Mouse (Mus musculus) neural tube, embryonic 12.5 days (tissue): Measurements from ENCODE around the gene Zic2. TPM values are rescaled to one million over a fixed set of nuclear protein-coding genes. Genes with fewer than 3 reads are reported as not detected.
"Not testable (repeated sequence)": the region's sequence is repeated elsewhere in the genome, so short reads cannot be mapped to it uniquely, and the experiment has no call there.

Source experiments
- ATAC-seq: fragments of 200-750 bp; cut with Nextera tagmentation; 2 replicates; pipeline ENCODE4 v1.8.0; 2017; ENCODE audit warnings: low read depth, mild to moderate bottlenecking, moderate TSS enrichment, moderate library complexity; ENCODE audit not compliant: low FRiP score
- H3K27ac ChIP-seq: fragments of 300-500 bp; sonication (generic); 2 replicates; pipeline ENCODE4 v1.5.1; 2016
- H3K27me3 ChIP-seq: fragments of 300-500 bp; sonication (generic); replicated peaks from 2 replicates; pipeline ENCODE4 v1.6.1; 2016; ENCODE audit warnings: mild to moderate bottlenecking
- H3K36me3 ChIP-seq: fragments of 300-500 bp; sonication (generic); 2 replicates; pipeline ENCODE4 v1.6.1; 2016; ENCODE audit warnings: mild to moderate bottlenecking
- H3K4me1 ChIP-seq: fragments of 300-500 bp; sonication (generic); 2 replicates; pipeline ENCODE4 v1.6.1; 2016
- H3K4me2 ChIP-seq: fragments of 300-500 bp; sonication (generic); replicated peaks from 2 replicates; pipeline ENCODE4 v1.6.1; 2016; ENCODE audit warnings: mild to moderate bottlenecking
- H3K4me3 ChIP-seq: fragments of 300-500 bp; sonication (generic); 2 replicates; pipeline ENCODE4 v1.5.1; 2016
- H3K9ac ChIP-seq: fragments of 300-500 bp; sonication (generic); 2 replicates; pipeline ENCODE4 v1.6.1; 2016; ENCODE audit warnings: mild to moderate bottlenecking
- H3K9me3 ChIP-seq: fragments of 300-500 bp; sonication (generic); 2 replicates; pipeline ENCODE4 v1.6.1; 2016; ENCODE audit warnings: mild to moderate bottlenecking
- WGBS: fragments of 180-500 bp; shearing (Covaris S2); methylation state at CpG from one replicate; pipeline ENCODE4 v1.1.7; 2016; 5-methylcytosine and 5-hydroxymethylcytosine counted together
- polyA plus RNA-seq: library from polyadenylated mRNA; unstranded; fragments of >200 nt; fragmentation: Nextera tagmentation; extraction: Ambion mirVana; gene quantifications from 2 replicates; pipeline ENCODE4 v1.2.1, GENCODE M21; 2016

Gene Zic2
- polyA plus RNA-seq, 1 experiment from 2014 or later, result 11.6 TPM

GRCm38 (mm10) chr14:122463080-122463691 lies 12.0 kb upstream of the Zic2 start:
- H3K4me3 ChIP-seq, result peak overlapping the region; percentile 58
- ATAC-seq, result no peak
- peak overlapping the region; percentile 69 for H3K9ac ChIP-seq
- H3K27me3 ChIP-seq, result peaks cover 68% of the 10 kb centered on the region
- peaks cover 36% of the 10 kb centered on the region for H3K4me1 ChIP-seq
- no peaks in the 10 kb centered on the region for H3K9me3 ChIP-seq
- WGBS, result under 1% methylated on average over 40 of the region's 40 CpGs
- peak overlapping the region; percentile 81 for H3K4me2 ChIP-seq
- no peaks in the 10 kb centered on the region for H3K36me3 ChIP-seq
- H3K27ac ChIP-seq, result 0 out of 2 replicates have a peak overlapping the region, but pooled peaks have one; percentile 37

DNA sequence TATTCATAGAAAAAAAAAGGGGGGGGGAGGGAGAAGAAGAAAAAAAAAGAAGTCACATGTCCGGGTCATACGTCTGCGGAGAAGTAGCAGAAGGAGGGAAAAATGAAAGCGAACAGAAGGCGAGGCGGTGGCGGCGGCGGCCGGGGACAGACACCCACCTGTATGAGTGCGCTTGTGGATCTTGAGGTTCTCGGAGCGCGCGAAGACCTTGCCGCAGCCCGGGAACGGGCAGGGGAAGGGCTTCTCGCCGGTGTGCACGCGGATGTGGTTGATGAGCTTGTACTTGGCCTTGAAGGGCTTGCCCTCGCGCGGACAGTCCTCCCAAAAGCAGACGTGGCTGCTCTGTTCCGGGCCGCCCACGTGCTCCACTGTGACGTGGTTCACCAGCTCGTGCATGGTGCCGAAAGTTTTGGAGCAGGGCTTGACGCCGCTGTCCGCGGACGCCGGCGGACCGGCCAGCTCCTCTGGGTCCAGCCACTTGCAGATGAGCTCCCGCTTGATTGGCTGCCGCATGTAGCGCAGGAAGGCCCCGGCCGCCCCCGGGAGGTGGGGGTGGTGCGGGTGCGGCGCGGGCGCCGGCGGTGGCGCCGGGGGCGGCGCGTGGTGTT lies 11.4 kb upstream of the Zic2 start:
- not testable (repeated sequence) for H3K9me3 ChIP-seq, H3K36me3 ChIP-seq, H3K27ac ChIP-seq
- peak overlapping the region; percentile 69 for H3K9ac ChIP-seq
- H3K4me2 ChIP-seq, result peak overlapping the region; percentile 81
- peaks cover 41% of the 10 kb centered on the region for H3K4me1 ChIP-seq
- peak; percentile 8; the same call in 1 of the 2 replicates for ATAC-seq
- H3K27me3 ChIP-seq, result peaks cover 74% of the 10 kb centered on the region
- under 1% methylated on average over 58 of the region's 58 CpGs for WGBS
- peak overlapping the region; percentile 58 for H3K4me3 ChIP-seq

DNA sequence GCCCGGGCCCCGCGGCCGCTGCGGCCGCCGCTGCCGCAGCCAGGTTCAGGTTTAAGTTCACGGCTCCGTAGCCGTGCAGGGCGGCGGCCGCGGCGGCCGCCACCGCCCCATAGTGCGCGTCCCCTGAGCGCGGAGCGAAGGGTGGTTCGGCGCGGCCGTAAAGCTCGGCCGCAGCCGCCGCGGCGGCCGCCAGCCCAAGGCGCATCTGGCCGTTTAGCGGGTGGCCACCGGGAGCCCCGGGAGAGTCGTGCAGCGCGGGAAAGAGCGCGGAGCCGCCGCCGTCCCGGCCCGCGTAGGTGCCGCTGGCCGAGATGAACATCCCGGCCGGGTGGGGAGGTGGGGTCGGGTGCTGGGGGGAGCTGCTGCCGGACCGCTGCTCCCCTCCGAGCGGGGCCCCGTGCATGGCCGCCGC lies 10.9 kb upstream of the Zic2 start:
- Histone ChIP-seq H3K27me3 (peaks cover 78% of the 10 kb centered on the region), H3K36me3 (no peaks in the 10 kb centered on the region), H3K4me2 (peak overlapping the region; percentile 81), H3K4me1 (peaks cover 43% of the 10 kb centered on the region), H3K9me3 (no peaks in the 10 kb centered on the region), H3K4me3 (peak overlapping the region; percentile 58), H3K9ac (peak overlapping the region; percentile 69), H3K27ac (peak overlapping the region; percentile 57)
- ATAC-seq, result peak; percentile 6; the same call in 1 of the 2 replicates
- under 1% methylated on average over 55 of the region's 62 CpGs for WGBS

GRCm38 (mm10) chr14:122464763-122465741 lies 10.2 kb upstream of the Zic2 start, which contains the start of gene Zic5:
TSS of gene Zic5 (minus strand) at chr14:122465677.
- Histone ChIP-seq H3K4me1 (peaks cover 43% of the 10 kb centered on the region), H3K9ac (peak within 1 kb of the TSS; percentile 69), H3K27me3 (peaks cover 80% of the 10 kb centered on the region), H3K4me2 (peak within 1 kb of the TSS; percentile 81), H3K27ac (peak within 1 kb of the TSS; percentile 59), H3K9me3 (no peaks in the 10 kb centered on the region), H3K36me3 (no peaks in the 10 kb centered on the region), H3K4me3 (peak within 1 kb of the TSS; percentile 58)
- ATAC-seq, result peak; percentile 83
- WGBS, result under 1% methylated on average over 62 of the region's 62 CpGs

DNA sequence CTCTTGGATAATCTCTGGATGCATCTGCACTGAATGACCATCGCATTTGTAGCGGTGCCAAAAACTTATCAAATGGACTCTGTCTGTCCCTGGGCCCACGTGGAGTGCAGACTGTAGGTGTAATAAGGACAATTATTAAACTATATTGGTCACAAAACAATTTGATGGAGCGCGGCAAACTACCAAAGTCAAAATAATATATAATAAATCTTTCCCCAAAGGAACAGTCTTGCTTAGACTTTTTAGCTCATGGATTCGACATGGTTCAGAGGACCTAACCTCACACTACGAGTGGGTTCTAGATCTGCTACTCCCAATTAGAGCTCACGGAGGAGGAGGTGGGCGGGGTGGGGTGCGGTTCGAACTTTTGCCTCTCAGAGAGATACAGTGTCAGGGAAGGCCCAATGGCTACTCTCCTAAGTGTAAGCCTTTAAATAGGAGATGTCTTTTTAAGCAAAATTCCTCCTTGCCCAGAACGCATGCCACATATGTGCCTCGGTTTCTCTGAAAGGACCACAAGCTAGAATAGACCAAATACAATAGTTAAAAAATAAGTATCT lies 9.2 kb upstream of the Zic2 start:
- H3K9ac ChIP-seq, result no peak overlapping the region
- ATAC-seq, result no peak
- 17% methylated on average over 13 of the region's 13 CpGs for WGBS
- peak overlapping the region; percentile 81 for H3K4me2 ChIP-seq
- H3K4me3 ChIP-seq, result peak overlapping the region; percentile 58; the same call in 1 of the 2 replicates
- peaks cover 84% of the 10 kb centered on the region for H3K27me3 ChIP-seq
- H3K4me1 ChIP-seq, result peaks cover 43% of the 10 kb centered on the region
- no peak overlapping the region for H3K27ac ChIP-seq
- H3K9me3 ChIP-seq, result no peaks in the 10 kb centered on the region
- H3K36me3 ChIP-seq, result no peaks in the 10 kb centered on the region

- ATAC-seq, result no peak
- H3K4me2 ChIP-seq, result no peak overlapping the region
- H3K9me3 ChIP-seq, result no peaks in the 10 kb centered on the region
- no peak overlapping the region for H3K4me3 ChIP-seq
- H3K36me3 ChIP-seq, result no peaks in the 10 kb centered on the region
- WGBS, result 19% methylated on average over 7 of the region's 7 CpGs
- H3K9ac ChIP-seq, result no peak overlapping the region
- H3K27me3 ChIP-seq, result peaks cover 89% of the 10 kb centered on the region
- H3K27ac ChIP-seq, result no peak overlapping the region
- H3K4me1 ChIP-seq, result peaks cover 43% of the 10 kb centered on the region
Measured at GRCm38 (mm10) chr14:122466756-122467362, 8.4 kb upstream of the Zic2 start.

DNA sequence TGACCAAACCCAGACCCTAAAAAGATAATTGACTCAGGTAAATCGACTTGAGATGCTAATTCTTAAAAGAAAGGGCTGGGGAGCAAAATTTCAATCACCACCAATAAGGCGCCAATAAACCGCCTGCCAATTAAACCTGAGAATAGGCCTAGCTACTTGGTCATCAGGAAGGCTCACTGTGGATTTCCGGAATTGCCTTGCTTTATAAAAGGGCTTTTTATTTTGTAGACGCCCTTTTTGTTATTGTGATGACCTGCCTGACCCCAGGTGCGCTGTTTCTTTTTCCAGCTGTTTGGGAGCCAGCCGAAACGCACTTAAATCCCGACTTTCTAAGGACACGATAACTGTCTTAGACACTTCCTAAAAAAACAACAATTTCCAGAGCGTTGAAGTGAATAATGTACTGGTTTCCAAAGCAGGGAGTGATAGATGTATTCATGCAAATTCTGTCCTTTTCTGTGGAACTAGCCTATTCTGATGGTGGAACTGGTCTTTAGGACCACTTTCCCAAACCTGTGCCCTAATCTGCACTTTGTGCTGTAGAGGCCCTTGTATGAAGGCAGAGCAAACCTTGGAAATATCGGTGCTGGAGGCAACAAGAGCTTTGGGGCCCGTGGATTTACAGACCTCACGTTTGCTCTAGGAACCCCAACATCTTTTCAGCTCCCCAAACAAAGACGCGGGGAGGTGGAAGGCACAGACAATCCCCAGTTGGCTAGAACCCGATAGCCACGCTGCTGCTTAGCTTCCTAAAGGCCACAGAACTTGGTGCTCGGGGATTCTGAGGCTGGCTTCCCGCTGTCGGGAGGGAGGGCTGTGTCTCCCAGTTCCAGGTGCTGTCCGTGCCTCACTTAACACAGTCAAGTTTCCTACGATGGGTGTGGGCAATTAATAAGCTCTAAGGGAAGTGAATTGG lies 7.1 kb upstream of the Zic2 start:
- H3K27ac ChIP-seq, result no peak overlapping the region
- H3K36me3 ChIP-seq, result no peaks in the 10 kb centered on the region
- no peak for ATAC-seq
- WGBS, result 7% methylated on average over 23 of the region's 23 CpGs
- H3K9me3 ChIP-seq, result no peaks in the 10 kb centered on the region
- peaks cover 85% of the 10 kb centered on the region for H3K27me3 ChIP-seq
- H3K4me1 ChIP-seq, result peaks cover 33% of the 10 kb centered on the region
- H3K4me3 ChIP-seq, result 0 out of 2 replicates have a peak overlapping the region, but pooled peaks have one; percentile 5
- 0 out of 2 replicates have a peak overlapping the region, but pooled peaks have one; percentile 27 for H3K9ac ChIP-seq
- peak overlapping the region; percentile 51 for H3K4me2 ChIP-seq

DNA sequence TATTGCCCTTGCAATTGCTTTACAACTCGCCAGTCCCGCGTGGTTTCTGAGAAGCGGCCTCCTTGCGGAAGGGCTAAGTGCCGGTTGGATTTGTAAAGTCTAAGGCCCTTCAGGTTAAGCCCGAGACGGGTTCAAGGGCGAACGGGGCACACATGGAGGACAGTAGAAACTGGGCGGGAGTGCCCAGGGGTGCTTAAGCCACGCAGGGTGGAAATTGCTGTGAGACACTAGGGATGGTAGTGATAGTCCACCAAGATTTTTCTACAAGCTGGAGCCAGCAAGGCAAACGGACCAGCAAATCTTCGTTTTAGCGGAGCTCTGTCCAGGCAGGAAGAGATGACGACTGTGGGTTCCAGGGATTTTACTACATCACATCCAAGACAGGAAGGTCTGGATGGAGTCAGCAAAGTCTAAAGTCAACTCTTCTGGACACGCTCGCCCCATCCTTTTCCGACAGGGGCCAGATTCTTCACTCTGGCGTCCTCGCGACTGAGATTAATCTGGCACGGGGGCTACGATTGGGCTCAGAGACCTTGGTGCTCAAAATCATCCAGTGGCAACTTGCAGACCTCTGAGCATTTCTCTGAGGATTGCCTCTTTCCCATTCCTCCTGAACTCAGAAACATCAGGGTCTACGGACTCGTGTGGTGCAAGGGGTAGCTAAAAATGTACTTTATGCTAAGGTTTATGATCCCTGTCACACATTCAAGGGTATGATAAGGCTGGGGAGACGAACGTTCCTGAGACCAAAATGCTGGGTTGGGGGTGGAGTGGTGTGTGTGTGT lies 6.1 kb upstream of the Zic2 start:
- Histone ChIP-seq H3K4me1 (peaks cover 31% of the 10 kb centered on the region), H3K4me2 (peak overlapping the region; percentile 51), H3K9ac (0 out of 2 replicates have a peak overlapping the region, but pooled peaks have one; percentile 13), H3K27me3 (peaks cover 83% of the 10 kb centered on the region), H3K27ac (no peak overlapping the region), H3K36me3 (no peaks in the 10 kb centered on the region), H3K4me3 (0 out of 2 replicates have a peak overlapping the region, but pooled peaks have one; percentile 5), H3K9me3 (no peaks in the 10 kb centered on the region)
- 3% methylated on average over 28 of the region's 28 CpGs for WGBS
- no peak for ATAC-seq

DNA sequence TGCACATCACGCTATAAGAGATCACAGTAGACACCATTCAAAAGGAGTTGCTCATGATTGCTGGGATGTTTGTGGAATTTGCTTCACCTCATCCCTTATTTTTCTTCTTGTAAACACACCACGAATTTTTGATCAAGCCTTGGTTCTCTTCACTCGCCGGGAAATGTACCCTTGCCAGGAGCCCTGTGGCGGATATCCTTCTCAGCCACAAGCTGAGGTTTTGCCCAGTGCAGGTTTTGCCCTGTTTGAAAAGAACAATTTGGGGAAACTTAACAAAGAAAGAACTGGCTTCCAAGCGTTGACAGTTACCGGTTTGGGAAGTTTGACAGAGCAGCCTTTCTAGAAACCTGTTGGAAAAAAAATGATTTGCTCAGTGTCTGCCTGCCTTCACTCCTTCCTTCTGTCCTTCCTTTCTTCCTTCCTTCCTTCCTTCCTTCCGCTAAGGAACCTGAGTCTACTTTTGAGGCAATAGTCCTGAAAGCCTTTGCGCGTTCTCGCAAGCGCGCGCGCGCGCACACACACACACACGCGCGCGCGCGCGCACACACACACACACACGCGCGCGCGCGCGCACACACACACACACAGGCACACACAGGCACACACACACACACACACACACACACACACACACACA lies 3.7 kb upstream of the Zic2 start:
- Histone ChIP-seq H3K9ac (no peak overlapping the region), H3K27ac (no peak overlapping the region), H3K36me3 (no peaks in the 10 kb centered on the region), H3K4me2 (peak overlapping the region; percentile 73; the same call in 1 of the 2 replicates), H3K9me3 (no peaks in the 10 kb centered on the region), H3K4me3 (peak overlapping the region; percentile 5; the same call in 1 of the 2 replicates), H3K27me3 (peaks cover 84% of the 10 kb centered on the region), H3K4me1 (peaks cover 34% of the 10 kb centered on the region)
- 10% methylated on average over 23 of the region's 31 CpGs for WGBS
- no peak for ATAC-seq

- no peaks in the 10 kb centered on the region for H3K36me3 ChIP-seq
- H3K27me3 ChIP-seq, result peaks cover 78% of the 10 kb centered on the region
- H3K4me2 ChIP-seq, result peak overlapping the region; percentile 73
- no peaks in the 10 kb centered on the region for H3K9me3 ChIP-seq
- peak overlapping the region; percentile 53; the same call in 1 of the 2 replicates for H3K9ac ChIP-seq
- peak overlapping the region; percentile 23; the same call in 1 of the 2 replicates for H3K4me3 ChIP-seq
- no peak overlapping the region for H3K27ac ChIP-seq
- ATAC-seq, result no peak
- peaks cover 34% of the 10 kb centered on the region for H3K4me1 ChIP-seq
- 2% methylated on average over 13 of the region's 13 CpGs for WGBS
Measured at GRCm38 (mm10) chr14:122472161-122472560, 3.1 kb upstream of the Zic2 start.
